Mouse (Mus musculus) retina, adult 2 months (tissue): Measurements from ENCODE around the gene Ppp1r14c.
"Not testable (repeated sequence)": the region's sequence is repeated elsewhere in the genome, so short reads cannot be mapped to it uniquely, and the experiment has no call there.

ENCODE experiments used
- DNase-seq: peaks from one replicate; pipeline ENCODE4 v3.0.0-alpha.2; 2012; ENCODE audit warnings: low read depth, low spot score

Ppp1r14c gene

GRCm38 (mm10) chr10:3466135-3466626 is 100.3 kb downstream of the Ppp1r14c start:
- no peak for DNase-seq

- no peak for DNase-seq
Observed at GRCm38 (mm10) chr10:3468590-3468989, 102.7 kb downstream of the Ppp1r14c start.

- DNase-seq, result no peak
Observed at GRCm38 (mm10) chr10:3476611-3477010, 110.8 kb downstream of the Ppp1r14c start.

GRCm38 (mm10) chr10:3479772-3480171 is 113.9 kb downstream of the Ppp1r14c start:
- DNase-seq, result no peak

- no peak for DNase-seq
Observed at GRCm38 (mm10) chr10:3490052-3490451, 124.2 kb downstream of the Ppp1r14c start.

GRCm38 (mm10) chr10:3496791-3497190 is 130.9 kb downstream of the Ppp1r14c start:
- DNase-seq, result no peak

- not testable (repeated sequence) for DNase-seq
Observed at GRCm38 (mm10) chr10:3500846-3501245, 135.0 kb downstream of the Ppp1r14c start.

GRCm38 (mm10) chr10:3507484-3508221 is 141.8 kb downstream of the Ppp1r14c start:
- DNase-seq, result no peak

- no peak for DNase-seq
Observed at GRCm38 (mm10) chr10:3508222-3508588, 142.3 kb downstream of the Ppp1r14c start.

GRCm38 (mm10) chr10:3508746-3509145 is 142.9 kb downstream of the Ppp1r14c start:
- DNase-seq, result no peak

GRCm38 (mm10) chr10:3509663-3510277 is 143.9 kb downstream of the Ppp1r14c start:
- no peak for DNase-seq

- no peak for DNase-seq
Observed at GRCm38 (mm10) chr10:3510486-3510885, 144.6 kb downstream of the Ppp1r14c start.

- DNase-seq, result no peak
Observed at GRCm38 (mm10) chr10:3511401-3511800, 145.5 kb downstream of the Ppp1r14c start.

GRCm38 (mm10) chr10:3512620-3513305 is 146.9 kb downstream of the Ppp1r14c start:
- no peak for DNase-seq

GRCm38 (mm10) chr10:3513947-3514346 is 148.1 kb downstream of the Ppp1r14c start:
- DNase-seq, result no peak
